Mouse (Mus musculus) stomach, embryonic 16.5 days (tissue): ENCODE data around the gene Invs. TPM values are rescaled to one million over a fixed set of nuclear protein-coding genes. Genes with fewer than 3 reads are reported as not detected.
A peak's percentile ranks its signal among the peaks of the same experiment; 100 is the strongest.
"Not testable (repeated sequence)": the region's sequence is repeated elsewhere in the genome, so short reads cannot be mapped to it uniquely, and the experiment has no call there.

Source experiments
- ATAC-seq: fragments of 200-750 bp; cut with Nextera tagmentation; 2 replicates; pipeline ENCODE4 v1.8.0; 2017; ENCODE audit warnings: moderate number of reproducible peaks, moderate TSS enrichment; ENCODE audit not compliant: insufficient read depth, low FRiP score
- H3K27ac ChIP-seq: fragments of 300-500 bp; sonication (generic); 2 replicates; pipeline ENCODE4 v1.5.1; 2014; ENCODE audit warnings: low read length
- H3K27me3 ChIP-seq: fragments of 300-500 bp; sonication (generic); 2 replicates; pipeline ENCODE4 v1.6.1; 2014; ENCODE audit warnings: low read length, control low read depth, mixed read lengths; ENCODE audit not compliant: control insufficient read depth, insufficient read depth
- H3K36me3 ChIP-seq: fragments of 300-500 bp; sonication (generic); 2 replicates; pipeline ENCODE4 v1.6.1; 2014; ENCODE audit warnings: low read length; ENCODE audit not compliant: control insufficient read depth, insufficient read depth
- H3K4me1 ChIP-seq: fragments of 300-500 bp; sonication (generic); 2 replicates; pipeline ENCODE4 v1.6.1; 2014; ENCODE audit warnings: low read length, control low read depth, mixed read lengths; ENCODE audit not compliant: control insufficient read depth, insufficient read depth
- H3K4me2 ChIP-seq: fragments of 300-500 bp; sonication (generic); 2 replicates; pipeline ENCODE4 v1.6.1; 2014; ENCODE audit warnings: low read depth, low read length, mixed read lengths
- H3K4me3 ChIP-seq: fragments of 300-500 bp; sonication (generic); replicated peaks from 2 replicates; pipeline ENCODE4 v1.5.1; 2014; ENCODE audit warnings: mild to moderate bottlenecking, low read length
- H3K9ac ChIP-seq: fragments of 300-500 bp; sonication (generic); 2 replicates; pipeline ENCODE4 v1.6.1; 2014; ENCODE audit warnings: low read length
- H3K9me3 ChIP-seq: fragments of 300-500 bp; sonication (generic); replicated peaks from 2 replicates; pipeline ENCODE4 v1.6.1; 2016; ENCODE audit warnings: low read length, control low read depth; ENCODE audit not compliant: control insufficient read depth
- whole genome bisulfite sequencing: fragments of 180-500 bp; shearing (Covaris S2); extraction: QIAGEN DNeasy Blood & Tissue Kit; methylation state at CpG from one replicate; pipeline ENCODE4 v1.1.7; 2014; 5-methylcytosine and 5-hydroxymethylcytosine counted together
- polyA plus RNA-seq: library from polyadenylated mRNA; unstranded; fragments of >200 nt; fragmentation: Nextera tagmentation; extraction: Ambion mirVana; gene quantifications from 2 replicates; pipeline ENCODE4 v1.2.1, GENCODE M21; 2015

Invs gene
- polyA plus RNA-seq, 1 experiment from 2014 or later, result 10.2 TPM

DNA sequence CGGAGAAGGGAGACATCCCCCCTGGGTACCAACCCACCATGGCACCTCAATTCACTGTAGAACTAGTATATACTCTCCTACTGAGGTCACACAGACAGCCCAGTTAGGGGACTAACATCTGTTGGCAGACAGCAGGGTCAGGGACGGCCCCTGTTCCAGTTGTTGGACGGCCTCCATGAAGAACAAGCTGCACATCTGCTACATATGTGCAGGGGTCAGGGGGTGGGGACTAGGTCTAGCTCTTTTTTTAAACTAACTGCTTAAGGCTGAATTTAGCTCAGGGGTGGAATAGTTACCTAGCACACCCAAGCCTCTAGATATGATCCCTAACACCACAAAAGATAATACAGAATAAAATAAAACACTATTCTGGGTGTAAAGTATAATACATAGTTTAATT lies 82.8 kb downstream of the Invs start:
- Histone ChIP-seq H3K27ac (no peak overlapping the region), H3K9ac (no peak overlapping the region), H3K27me3 (no peaks in the 10 kb centered on the region), H3K4me1 (no peaks in the 10 kb centered on the region), H3K4me3 (no peak overlapping the region), H3K9me3 (no peaks in the 10 kb centered on the region; the same call in 1 of the 2 replicates), H3K36me3 (no peaks in the 10 kb centered on the region), H3K4me2 (no peak overlapping the region)
- no peak for ATAC-seq
- WGBS, result 69% methylated on average over 3 of the region's 3 CpGs

DNA sequence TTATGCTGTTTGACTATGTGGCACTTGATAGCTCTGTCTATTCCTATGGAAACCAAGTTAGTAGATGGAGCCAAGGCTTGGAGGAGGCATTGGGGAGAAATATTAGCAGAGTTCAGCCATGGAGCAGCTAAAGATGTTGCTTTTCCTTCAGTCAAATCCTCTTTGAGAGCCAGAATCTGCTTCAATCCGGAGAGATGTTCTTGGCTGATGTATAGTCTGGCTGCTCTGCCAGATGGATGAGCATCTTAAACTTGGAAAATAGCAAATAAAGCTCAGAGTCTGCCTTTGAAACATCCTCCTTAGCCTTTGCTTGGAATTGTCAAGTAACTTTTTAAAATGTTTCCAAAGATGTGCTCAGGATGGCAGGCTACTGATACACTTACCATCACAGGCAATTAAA lies 91.5 kb downstream of the Invs start:
- Histone ChIP-seq H3K9me3 (no peaks in the 10 kb centered on the region; the same call in 1 of the 2 replicates), H3K9ac (no peak overlapping the region), H3K4me1 (no peaks in the 10 kb centered on the region), H3K4me2 (no peak overlapping the region), H3K27me3 (no peaks in the 10 kb centered on the region), H3K27ac (no peak overlapping the region), H3K4me3 (no peak overlapping the region), H3K36me3 (no peaks in the 10 kb centered on the region)
- 62% methylated on average over 1 of the region's 1 CpGs for WGBS
- no peak for ATAC-seq

DNA sequence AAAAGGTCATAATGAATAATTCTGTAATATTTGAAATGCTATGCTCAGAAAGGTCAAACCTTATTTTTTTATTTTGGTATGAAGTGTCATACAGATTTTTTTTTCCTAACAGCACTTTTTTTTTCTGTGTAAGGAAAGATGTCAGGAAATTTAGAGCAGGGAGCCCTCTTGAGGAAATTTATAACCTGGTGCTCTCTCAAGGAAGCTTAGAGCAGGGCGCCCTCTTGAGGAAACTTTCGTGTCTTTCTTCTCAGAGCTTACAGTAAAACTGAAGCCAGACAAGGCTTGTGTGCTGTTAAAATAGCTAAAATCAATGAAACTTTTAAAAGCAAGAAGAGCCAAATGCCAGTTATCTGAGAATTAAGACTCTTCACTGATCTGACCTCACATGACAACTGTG lies 101.4 kb downstream of the Invs start:
- no peaks in the 10 kb centered on the region for H3K36me3 ChIP-seq
- H3K9me3 ChIP-seq, result 0 out of 2 replicates have a peak, but pooled peaks cover 2% of the 10 kb centered on the region
- H3K27ac ChIP-seq, result no peak overlapping the region
- no peaks in the 10 kb centered on the region for H3K27me3 ChIP-seq
- no peak overlapping the region for H3K4me2 ChIP-seq
- ATAC-seq, result no peak
- no peaks in the 10 kb centered on the region for H3K4me1 ChIP-seq
- H3K9ac ChIP-seq, result no peak overlapping the region
- WGBS, result 1% methylated on average over 2 of the region's 2 CpGs
- H3K4me3 ChIP-seq, result no peak overlapping the region

DNA sequence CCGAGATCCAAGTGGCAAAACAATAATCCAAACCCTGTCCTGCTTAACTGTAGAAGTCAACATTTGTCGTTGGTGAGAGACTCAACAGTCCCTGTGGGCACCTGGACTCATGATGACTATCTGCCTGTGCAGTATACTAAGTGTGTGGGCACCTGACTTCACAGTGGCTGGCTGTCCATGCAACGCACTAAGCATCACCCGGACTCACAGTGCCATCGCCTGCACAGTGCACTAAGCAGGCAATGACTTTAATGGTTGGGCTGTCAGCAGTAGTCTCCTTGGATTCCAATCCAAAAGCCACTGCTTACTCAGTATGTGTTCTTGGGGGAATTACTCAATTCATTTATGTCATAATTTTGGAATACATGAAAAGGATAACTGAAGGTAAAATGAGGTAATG lies 102.9 kb downstream of the Invs start:
- Histone ChIP-seq H3K9me3 (0 out of 2 replicates have a peak, but pooled peaks cover 2% of the 10 kb centered on the region), H3K4me2 (no peak overlapping the region), H3K4me3 (no peak overlapping the region), H3K4me1 (no peaks in the 10 kb centered on the region), H3K36me3 (no peaks in the 10 kb centered on the region), H3K27me3 (no peaks in the 10 kb centered on the region), H3K9ac (no peak overlapping the region), H3K27ac (no peak overlapping the region)
- WGBS, result 86% methylated on average over 5 of the region's 5 CpGs
- no peak for ATAC-seq

DNA sequence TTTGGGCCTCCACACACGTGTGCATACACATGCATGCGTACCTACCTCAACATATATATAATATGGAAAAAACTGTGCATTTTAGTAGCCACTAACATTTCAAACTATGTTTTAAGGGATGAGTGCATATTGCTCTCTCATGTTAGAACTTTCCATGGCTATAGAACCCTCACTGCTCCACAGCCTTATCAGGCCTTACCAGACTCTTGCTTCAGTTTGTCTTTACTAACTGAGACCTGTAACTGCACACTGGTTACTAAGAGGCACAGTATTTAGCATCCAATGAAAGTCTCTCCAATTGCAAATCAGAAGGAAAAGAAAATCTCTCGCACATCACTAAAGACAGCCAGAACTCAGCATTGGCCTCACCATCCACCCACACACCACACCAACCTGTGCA lies 117.4 kb downstream of the Invs start:
- no peak for ATAC-seq
- Histone ChIP-seq H3K27me3 (no peaks in the 10 kb centered on the region), H3K4me2 (no peak overlapping the region), H3K4me3 (no peak overlapping the region), H3K9ac (no peak overlapping the region), H3K4me1 (no peaks in the 10 kb centered on the region), H3K27ac (no peak overlapping the region), H3K36me3 (no peaks in the 10 kb centered on the region), H3K9me3 (no peaks in the 10 kb centered on the region)
- 96% methylated on average over 3 of the region's 3 CpGs for WGBS

DNA sequence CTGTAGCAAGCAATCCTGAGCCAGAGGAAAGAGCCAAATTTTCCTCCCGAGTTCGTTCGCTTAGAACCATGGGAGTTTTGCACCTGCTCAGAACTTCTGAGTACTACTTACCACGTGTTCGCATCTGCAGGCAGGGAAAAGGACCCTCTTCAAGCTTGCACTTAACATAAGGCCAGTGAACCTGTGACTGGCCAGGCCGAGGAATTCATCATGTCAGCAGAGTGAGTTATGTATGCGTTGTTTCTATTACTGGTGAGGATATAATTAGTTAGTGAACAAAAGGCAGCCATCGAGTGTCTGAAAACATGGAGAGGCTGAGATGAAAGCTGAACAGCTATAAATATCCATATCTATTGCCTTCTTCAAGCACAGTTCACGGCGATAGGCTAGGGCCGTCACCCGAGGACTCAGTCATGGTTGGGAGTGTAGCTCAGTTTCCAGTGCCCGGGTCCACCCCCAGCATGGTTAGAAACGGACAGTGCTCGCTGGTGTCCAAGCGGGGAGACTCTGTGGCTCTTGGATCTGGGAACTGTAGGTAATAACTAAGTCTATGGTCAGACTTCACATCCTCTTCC lies 123.6 kb downstream of the Invs start:
- no peak for ATAC-seq
- Histone ChIP-seq H3K27me3 (no peaks in the 10 kb centered on the region), H3K4me2 (no peak overlapping the region), H3K4me3 (no peak overlapping the region), H3K4me1 (no peaks in the 10 kb centered on the region), H3K36me3 (no peaks in the 10 kb centered on the region), H3K27ac (no peak overlapping the region), H3K9ac (no peak overlapping the region), H3K9me3 (no peaks in the 10 kb centered on the region)
- 75% methylated on average over 16 of the region's 16 CpGs for WGBS

DNA sequence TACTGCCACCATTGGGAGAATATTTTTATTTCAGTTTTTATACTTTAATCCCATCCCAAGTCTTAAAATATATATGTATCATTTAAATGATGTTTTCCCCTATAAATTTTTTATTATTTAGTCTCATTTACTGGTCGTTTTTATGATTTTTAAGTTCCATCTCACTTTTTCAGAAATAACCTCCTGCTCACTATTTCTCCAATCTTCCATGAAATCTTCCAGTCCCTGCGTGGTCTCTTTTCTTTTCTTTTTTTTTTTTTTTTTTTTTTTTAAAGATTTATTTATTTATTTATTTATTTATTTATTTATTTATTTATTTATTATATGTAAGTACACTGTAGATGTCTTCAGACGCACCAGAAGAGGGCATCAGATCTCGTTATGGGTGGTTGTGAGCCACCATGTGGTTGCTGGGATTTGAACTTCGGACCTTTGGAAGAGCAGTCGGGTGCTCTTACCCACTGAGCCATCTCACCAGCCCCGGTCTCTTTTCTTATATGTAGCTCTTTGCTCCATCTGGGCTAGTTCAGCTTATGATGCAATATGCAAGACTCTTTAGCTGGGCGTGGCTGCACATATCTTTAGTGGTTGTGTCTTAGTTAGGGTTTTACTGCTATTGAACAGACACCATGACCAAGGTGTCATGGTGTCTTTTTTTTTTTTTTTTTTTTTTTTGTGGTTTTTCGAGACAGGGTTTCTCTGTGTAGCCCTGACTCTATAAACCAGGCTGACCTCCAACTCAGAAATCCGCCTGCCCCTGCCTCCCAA lies 126.3 kb downstream of the Invs start:
- ATAC-seq, H3K9me3 ChIP-seq, H3K4me1 ChIP-seq, H3K4me2 ChIP-seq, H3K27me3 ChIP-seq, H3K9ac ChIP-seq, H3K36me3 ChIP-seq, H3K4me3 ChIP-seq, H3K27ac ChIP-seq: not testable (repeated sequence)
- 88% methylated on average over 9 of the region's 10 CpGs for WGBS

DNA sequence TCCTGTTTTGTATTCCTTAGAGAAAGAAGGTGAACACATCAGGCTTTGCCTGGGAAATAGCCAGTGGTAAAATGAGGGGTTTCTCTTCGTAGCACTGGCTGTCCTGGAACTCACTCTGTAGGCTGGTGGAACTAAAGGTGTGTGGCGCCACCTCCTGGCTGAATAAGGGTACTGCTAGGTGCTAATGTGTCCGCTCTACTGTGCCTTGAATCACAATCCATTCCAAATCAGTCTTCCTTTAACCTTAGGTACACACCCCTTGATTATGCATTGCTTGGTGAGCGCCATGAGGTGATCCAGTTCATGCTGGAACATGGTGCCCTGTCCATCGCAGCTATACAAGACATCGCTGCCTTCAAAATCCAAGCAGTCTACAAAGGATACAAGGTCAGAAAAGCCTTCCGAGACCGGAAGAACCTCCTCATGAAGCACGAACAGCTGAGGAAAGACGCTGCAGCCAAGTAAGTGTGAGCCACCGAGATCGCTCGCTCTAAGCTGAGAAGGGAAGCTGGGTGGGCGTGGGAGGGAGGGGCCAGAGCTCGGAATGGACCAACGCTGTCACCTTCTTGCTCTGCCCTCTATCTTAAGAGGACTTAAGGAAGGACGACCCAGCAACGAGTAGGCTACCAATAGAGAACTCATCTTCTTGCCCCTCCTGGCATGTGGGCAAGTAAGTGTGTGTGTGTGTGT lies 127.9 kb downstream of the Invs start:
- 40% methylated on average over 18 of the region's 18 CpGs for WGBS
- no peaks in the 10 kb centered on the region for H3K36me3 ChIP-seq
- no peaks in the 10 kb centered on the region for H3K27me3 ChIP-seq
- no peak overlapping the region for H3K4me3 ChIP-seq
- H3K9ac ChIP-seq, result no peak overlapping the region
- no peak for ATAC-seq
- peak overlapping the region; percentile 9; the same call in 1 of the 2 replicates for H3K4me2 ChIP-seq
- H3K27ac ChIP-seq, result no peak overlapping the region
- H3K9me3 ChIP-seq, result no peaks in the 10 kb centered on the region
- no peaks in the 10 kb centered on the region for H3K4me1 ChIP-seq

DNA sequence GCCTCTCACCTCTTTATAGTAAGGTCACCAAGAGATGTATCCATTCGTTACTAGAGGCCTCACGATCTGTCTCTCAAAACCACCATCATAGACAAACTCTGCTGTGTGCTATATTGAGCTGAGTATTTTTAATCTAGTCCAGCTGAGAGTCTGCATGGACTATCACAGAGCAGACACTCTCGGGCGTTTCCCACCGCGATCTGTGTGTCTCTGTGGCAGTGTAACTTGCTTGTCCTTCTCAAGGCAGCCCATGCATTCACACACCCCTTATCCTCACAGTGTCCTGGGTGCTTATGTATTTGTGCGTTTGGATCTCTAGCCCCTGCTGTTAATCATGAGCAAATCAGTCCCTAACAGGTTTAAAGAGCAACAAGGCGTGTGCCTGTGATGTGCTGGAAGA lies 133.9 kb downstream of the Invs start:
- H3K4me1 ChIP-seq, result no peaks in the 10 kb centered on the region
- no peak overlapping the region for H3K9ac ChIP-seq
- no peaks in the 10 kb centered on the region for H3K9me3 ChIP-seq
- H3K4me2 ChIP-seq, result no peak overlapping the region
- no peak overlapping the region for H3K27ac ChIP-seq
- no peak overlapping the region for H3K4me3 ChIP-seq
- 87% methylated on average over 8 of the region's 8 CpGs for WGBS
- no peak for ATAC-seq
- H3K36me3 ChIP-seq, result no peaks in the 10 kb centered on the region
- H3K27me3 ChIP-seq, result no peaks in the 10 kb centered on the region
